Mouse (Mus musculus): Measurements from ENCODE around the gene Olfr666.
"Not testable (repeated sequence)": the region's sequence is repeated elsewhere in the genome, so short reads cannot be mapped to it uniquely, and the experiment has no call there.

Gene Olfr666

GRCm38 (mm10) chr7:104895852-104896251 is at the start of gene Olfr666:
Gene Olfr666 (minus strand): TSS chr7:104895952.
- DNase-seq (ENCODE audit: low spot score in 2 of 2): no peak

GRCm38 (mm10) chr7:104933940-104934339 is 38.2 kb upstream of the Olfr666 start, which contains the start of gene Olfr669:
Gene Olfr669 (plus strand): TSS chr7:104934240.
- DNase-seq (ENCODE audit: low spot score in 2 of 2): no peak

- no peak for DNase-seq (ENCODE audit: low spot score in 2 of 2)
Observed at GRCm38 (mm10) chr7:104927957-104928356, 32.2 kb upstream of the Olfr666 start, which contains the start of gene Olfr668. Gene Olfr668 (minus strand): TSS chr7:104928057.

GRCm38 (mm10) chr7:104921382-104921781 is 25.6 kb upstream of the Olfr666 start, which contains the start of gene Olfr667:
Gene Olfr667 (minus strand): TSS chr7:104921482.
- DNase-seq (ENCODE audit: low spot score in 2 of 2): no peak

GRCm38 (mm10) chr7:104877731-104878130 is 18.0 kb downstream of the Olfr666 start, which contains the start of gene Olfr665:
Gene Olfr665 (plus strand): TSS chr7:104878031.
- DNase-seq (ENCODE audit: low spot score in 2 of 2): no peak

- no peak for DNase-seq (ENCODE audit: low spot score in 2 of 2)
Observed at GRCm38 (mm10) chr7:104861381-104861780, 34.4 kb downstream of the Olfr666 start.

GRCm38 (mm10) chr7:104857683-104858082 is 38.1 kb downstream of the Olfr666 start:
- DNase-seq (ENCODE audit: low spot score in 2 of 2): no peak

GRCm38 (mm10) chr7:104856709-104857108 is 39.0 kb downstream of the Olfr666 start, which contains the start of gene Usp17la:
Gene Usp17la (plus strand): TSS chr7:104857009.
- not testable (repeated sequence) for DNase-seq (ENCODE audit: low spot score in 2 of 2)

GRCm38 (mm10) chr7:104855248-104855750 is 40.5 kb downstream of the Olfr666 start:
- no peak for DNase-seq (ENCODE audit: low spot score in 2 of 2)

- DNase-seq (ENCODE audit: low spot score in 2 of 2): not testable (repeated sequence)
Observed at GRCm38 (mm10) chr7:104851546-104851945, 44.2 kb downstream of the Olfr666 start.

GRCm38 (mm10) chr7:104843731-104844287 is 51.9 kb downstream of the Olfr666 start:
- no peak for DNase-seq (ENCODE audit: low spot score in 2 of 2)

GRCm38 (mm10) chr7:104842503-104842902 is 53.2 kb downstream of the Olfr666 start, which contains the start of gene Usp17lb:
Gene Usp17lb (minus strand): TSS chr7:104842603.
- no peak for DNase-seq (ENCODE audit: low spot score in 2 of 2)
